Mouse (Mus musculus): ENCODE data around the gene Pabpc1l. TPM values are rescaled to one million over a fixed set of nuclear protein-coding genes. Genes with fewer than 3 reads are reported as not detected.

Gene Pabpc1l
- 2.2 and 3.4 TPM in 2 replicates for polyA plus RNA-seq (2012; rRNA removed)
- 2.4 and 2.6 TPM in 2 replicates for polyA plus RNA-seq (2014; fragmentation: Nextera tagmentation; extraction: Ambion mirVana)

- DNase-seq (ENCODE audit: low spot score) (no peak), ATAC-seq (ENCODE audit: low FRiP score, low read depth) (no peak)
- TF ChIP-seq POLR2A (IDR thresholded peaks at IDR 0.05; ENCODE audit: borderline replicate concordance, extremely low read depth, insufficient read depth, insufficient read length), result no peak
- no peaks in the 10 kb centered on the region for H3K36me3 ChIP-seq (ENCODE audit: control insufficient read depth, insufficient read depth, low read length)
- H3K4me2 ChIP-seq (replicated peaks; ENCODE audit: low read depth, low read length, severe bottlenecking), result no peak within 1 kb of the TSS
- H3K27ac ChIP-seq (replicated peaks; ENCODE audit: low read depth, low read length), result no peak within 1 kb of the TSS
- H3K27me3 ChIP-seq (ENCODE audit: control insufficient read depth, insufficient read depth, low read length), result no peaks in the 10 kb centered on the region
- no peaks in the 10 kb centered on the region for H3K4me1 ChIP-seq (ENCODE audit: control insufficient read depth, insufficient read depth, low read length)
- no peak within 1 kb of the TSS for H3K9ac ChIP-seq (ENCODE audit: low read depth, low read length, severe bottlenecking)
- WGBS, result 80% methylated on average over 16 of the region's 16 CpGs
- H3K9me3 ChIP-seq (ENCODE audit: control insufficient read depth, low read length), result no peaks in the 10 kb centered on the region
- H3K4me3 ChIP-seq (replicated peaks; ENCODE audit: low read length), result no peak within 1 kb of the TSS
Observed at GRCm38 (mm10) chr2:164025150-164025549, at the start of gene Pabpc1l. TSS of gene Pabpc1l (plus strand) at chr2:164025450.

DNA sequence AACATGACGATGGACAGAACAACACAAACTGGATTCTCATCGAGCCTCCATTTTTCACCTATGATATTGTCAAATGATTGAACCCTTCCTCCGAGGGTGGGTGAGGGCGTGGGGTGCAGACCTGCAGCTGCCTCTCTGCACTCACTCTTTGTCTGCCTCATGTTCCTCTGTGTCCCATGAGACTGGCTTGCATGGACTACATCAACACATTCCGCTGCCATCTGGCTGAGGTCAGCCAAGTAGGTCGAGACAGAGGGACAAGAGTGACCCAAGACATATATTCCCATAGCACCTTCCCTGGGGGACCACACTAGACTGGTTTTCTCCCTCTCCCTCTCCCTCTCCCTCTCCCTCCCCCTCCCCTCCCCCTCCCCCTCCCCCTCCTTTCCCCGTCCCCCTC is 48.8 kb upstream of the Pabpc1l start:
- no peak overlapping the region for H3K4me3 ChIP-seq (replicated peaks; ENCODE audit: low read length)
- ATAC-seq (ENCODE audit: low FRiP score, low read depth), result no peak
- WGBS, result 92% methylated on average over 6 of the region's 7 CpGs
- H3K27me3 ChIP-seq (ENCODE audit: control insufficient read depth, insufficient read depth, low read length), result no peaks in the 10 kb centered on the region
- H3K27ac ChIP-seq (replicated peaks; ENCODE audit: low read depth, low read length), result no peak overlapping the region
- no peaks in the 10 kb centered on the region for H3K4me1 ChIP-seq (ENCODE audit: control insufficient read depth, insufficient read depth, low read length)
- no peak overlapping the region for H3K4me2 ChIP-seq (replicated peaks; ENCODE audit: low read depth, low read length, severe bottlenecking)
- H3K36me3 ChIP-seq (ENCODE audit: control insufficient read depth, insufficient read depth, low read length), result no peaks in the 10 kb centered on the region
- H3K9ac ChIP-seq (ENCODE audit: low read depth, low read length, severe bottlenecking), result no peak overlapping the region
- TF ChIP-seq POLR2A (IDR thresholded peaks at IDR 0.05; ENCODE audit: borderline replicate concordance, extremely low read depth, insufficient read depth, insufficient read length), result no peak
- DNase-seq (ENCODE audit: low spot score), result no peak
- H3K9me3 ChIP-seq (ENCODE audit: control insufficient read depth, low read length), result no peaks in the 10 kb centered on the region

DNA sequence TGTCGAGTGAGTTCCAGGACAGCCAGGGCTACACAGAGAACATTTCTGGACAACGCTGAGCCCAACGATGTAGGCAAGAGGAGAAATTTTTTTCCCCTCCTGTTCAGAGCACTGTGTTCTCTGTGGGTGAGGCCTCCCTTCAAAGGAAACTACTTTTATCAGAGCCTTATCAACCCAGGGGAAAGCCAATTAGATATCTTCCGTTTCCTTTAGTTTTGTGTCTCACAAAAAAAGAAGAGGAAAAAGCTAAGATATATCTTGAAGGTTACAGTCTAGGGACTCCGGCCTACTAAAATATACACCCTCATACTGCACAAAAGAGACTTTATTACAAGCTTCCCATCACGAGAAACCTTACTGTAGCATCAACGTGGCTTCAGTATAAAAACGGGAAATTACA is 38.0 kb upstream of the Pabpc1l start:
- TF ChIP-seq POLR2A (IDR thresholded peaks at IDR 0.05; ENCODE audit: borderline replicate concordance, extremely low read depth, insufficient read depth, insufficient read length), result no peak
- H3K27ac ChIP-seq (replicated peaks; ENCODE audit: low read depth, low read length), result no peak overlapping the region
- H3K4me1 ChIP-seq (ENCODE audit: control insufficient read depth, insufficient read depth, low read length), result no peaks in the 10 kb centered on the region
- DNase-seq (ENCODE audit: low spot score) (no peak), ATAC-seq (ENCODE audit: low FRiP score, low read depth) (no peak)
- WGBS, result 86% methylated on average over 8 of the region's 8 CpGs
- H3K27me3 ChIP-seq (ENCODE audit: control insufficient read depth, insufficient read depth, low read length), result no peaks in the 10 kb centered on the region
- no peaks in the 10 kb centered on the region for H3K36me3 ChIP-seq (ENCODE audit: control insufficient read depth, insufficient read depth, low read length)
- no peak overlapping the region for H3K4me3 ChIP-seq (replicated peaks; ENCODE audit: low read length)
- H3K9ac ChIP-seq (ENCODE audit: low read depth, low read length, severe bottlenecking), result no peak overlapping the region
- no peaks in the 10 kb centered on the region for H3K9me3 ChIP-seq (ENCODE audit: control insufficient read depth, low read length)
- no peak overlapping the region for H3K4me2 ChIP-seq (replicated peaks; ENCODE audit: low read depth, low read length, severe bottlenecking)

GRCm38 (mm10) chr2:163992871-163993270 is 32.4 kb upstream of the Pabpc1l start:
- WGBS, result 95% methylated on average over 2 of the region's 2 CpGs
- Histone ChIP-seq H3K4me2 (replicated peaks; ENCODE audit: low read depth, low read length, severe bottlenecking) (no peak overlapping the region), H3K27ac (replicated peaks; ENCODE audit: low read depth, low read length) (no peak overlapping the region), H3K9me3 (ENCODE audit: control insufficient read depth, low read length) (no peaks in the 10 kb centered on the region), H3K9ac (ENCODE audit: low read depth, low read length, severe bottlenecking) (no peak overlapping the region), H3K4me3 (replicated peaks; ENCODE audit: low read length) (no peak overlapping the region), H3K36me3 (ENCODE audit: control insufficient read depth, insufficient read depth, low read length) (peaks cover 11% of the 10 kb centered on the region; the same call in 1 of the 2 replicates), H3K4me1 (ENCODE audit: control insufficient read depth, insufficient read depth, low read length) (peaks cover 14% of the 10 kb centered on the region; the same call in 1 of the 2 replicates), H3K27me3 (ENCODE audit: control insufficient read depth, insufficient read depth, low read length) (no peaks in the 10 kb centered on the region)
- no peak for TF ChIP-seq POLR2A (IDR thresholded peaks at IDR 0.05; ENCODE audit: borderline replicate concordance, extremely low read depth, insufficient read depth, insufficient read length)
- ATAC-seq (ENCODE audit: low FRiP score, low read depth) (no peak), DNase-seq (ENCODE audit: low spot score) (no peak)

DNA sequence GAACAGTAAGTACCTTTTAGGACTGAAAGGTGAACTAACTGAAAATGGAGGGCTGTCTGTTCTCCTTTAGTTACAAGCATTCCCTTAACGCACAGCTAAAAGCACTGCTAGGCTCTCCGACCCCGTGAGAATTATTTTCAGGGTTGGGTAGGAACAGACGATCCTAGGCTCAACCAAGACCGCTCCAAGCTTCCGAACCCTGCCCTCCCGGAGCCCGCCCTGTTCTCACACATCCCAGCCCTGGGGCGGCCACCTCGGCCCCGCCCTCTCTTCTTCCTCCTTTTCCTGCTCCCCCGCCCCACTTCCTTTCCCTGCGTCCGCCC is 30.6 kb upstream of the Pabpc1l start, which contains the start of gene Ywhab:
Gene Ywhab (plus strand): TSS at position 307 of the 323 bp plus-strand sequence.
- WGBS, result 1% methylated on average over 13 of the region's 14 CpGs
- TF ChIP-seq POLR2A (IDR thresholded peaks at IDR 0.05; ENCODE audit: borderline replicate concordance, extremely low read depth, insufficient read depth, insufficient read length), result peak; percentile 92; the same call in 1 of the 2 replicates
- H3K36me3 ChIP-seq (ENCODE audit: control insufficient read depth, insufficient read depth, low read length), result peaks cover 18% of the 10 kb centered on the region; the same call in 1 of the 2 replicates

More for the DNA sequence above, 30.6 kb upstream of the Pabpc1l start, which contains the start of gene Ywhab:
- no peak for ATAC-seq (ENCODE audit: low FRiP score, low read depth)
- Histone ChIP-seq H3K4me3 (replicated peaks; ENCODE audit: low read length) (peak within 1 kb of the TSS; percentile 99), H3K4me2 (replicated peaks; ENCODE audit: low read depth, low read length, severe bottlenecking) (peak within 1 kb of the TSS; percentile 58), H3K9me3 (ENCODE audit: control insufficient read depth, low read length) (no peaks in the 10 kb centered on the region), H3K27ac (replicated peaks; ENCODE audit: low read depth, low read length) (peak within 1 kb of the TSS; percentile 91), H3K27me3 (ENCODE audit: control insufficient read depth, insufficient read depth, low read length) (no peaks in the 10 kb centered on the region), H3K4me1 (ENCODE audit: control insufficient read depth, insufficient read depth, low read length) (peaks cover 14% of the 10 kb centered on the region; the same call in 1 of the 2 replicates), H3K9ac (ENCODE audit: low read depth, low read length, severe bottlenecking) (peak within 1 kb of the TSS; percentile 91)
- no peak for DNase-seq (ENCODE audit: low spot score)

All from limb, embryonic 14.5 days (tissue).